Mouse (Mus musculus) right cerebral cortex, postnatal 36 days (tissue): ENCODE results near the gene 4930558K02Rik.

Source experiments
- DNase-seq, 2 experiments: peaks; one replicate each; pipeline ENCODE4 v3.0.0; 2022; ENCODE audit warnings: low spot score in 2 of 2, mixed read lengths in 1 of 2

4930558K02Rik gene

GRCm38 (mm10) chr1:161992389-161992788 lies 13.0 kb upstream of the 4930558K02Rik start:
- DNase-seq = no peak

- no peak for DNase-seq
Measured at GRCm38 (mm10) chr1:161991846-161992245, 12.4 kb upstream of the 4930558K02Rik start.

GRCm38 (mm10) chr1:161990684-161991578 lies 11.5 kb upstream of the 4930558K02Rik start:
- no peak for DNase-seq

GRCm38 (mm10) chr1:161983979-161984566 lies 4.6 kb upstream of the 4930558K02Rik start:
- DNase-seq = no peak

GRCm38 (mm10) chr1:161983451-161983850 lies 4.0 kb upstream of the 4930558K02Rik start:
- no peak for DNase-seq

GRCm38 (mm10) chr1:161980626-161981298 lies 1.3 kb upstream of the 4930558K02Rik start:
- no peak for DNase-seq

- no peak for DNase-seq
Measured at GRCm38 (mm10) chr1:161980046-161980445, 610 bp upstream of the 4930558K02Rik start.

- DNase-seq = no peak
Measured at GRCm38 (mm10) chr1:161978173-161978700, 1.2 kb downstream of the 4930558K02Rik start.

- DNase-seq = no peak
Measured at GRCm38 (mm10) chr1:161977331-161977730, 2.1 kb downstream of the 4930558K02Rik start.

- peak; percentile 44 to 49 for DNase-seq
Measured at GRCm38 (mm10) chr1:161976255-161977182, 2.9 kb downstream of the 4930558K02Rik start.

GRCm38 (mm10) chr1:161972233-161972632 lies 7.2 kb downstream of the 4930558K02Rik start:
- DNase-seq = no peak

GRCm38 (mm10) chr1:161970874-161971273 lies 8.6 kb downstream of the 4930558K02Rik start:
- no peak for DNase-seq

- DNase-seq = peak; percentile 91 to 93
Measured at GRCm38 (mm10) chr1:161968589-161969407, 10.6 kb downstream of the 4930558K02Rik start, which contains the start of gene Pigc. TSS of gene Pigc (plus strand) at chr1:161969186.

GRCm38 (mm10) chr1:161967936-161968335 lies 11.5 kb downstream of the 4930558K02Rik start:
- no peak for DNase-seq

GRCm38 (mm10) chr1:161962465-161963377 lies 16.7 kb downstream of the 4930558K02Rik start:
- no peak for DNase-seq

- DNase-seq = no peak
Measured at GRCm38 (mm10) chr1:161957964-161958950, 21.2 kb downstream of the 4930558K02Rik start.

GRCm38 (mm10) chr1:161955846-161956245 lies 23.6 kb downstream of the 4930558K02Rik start:
- no peak for DNase-seq

- DNase-seq = no peak
Measured at GRCm38 (mm10) chr1:161952599-161952998, 26.8 kb downstream of the 4930558K02Rik start.
